Mouse (Mus musculus) G1E (cell line): ENCODE measurements around the gene Recql5.

Source experiments
- CTCF ChIP-seq: IDR thresholded peaks from 2 replicates; pipeline ENCODE4 v1.5.1; 2012; ENCODE audit warnings: low read depth, low read length, inconsistent platforms, mixed read lengths
- GATA1 ChIP-seq: IDR thresholded peaks from 2 replicates; pipeline ENCODE4 v1.6.1; 2012; ENCODE audit warnings: borderline replicate concordance, low read length, inconsistent platforms, mixed read lengths

DNA sequence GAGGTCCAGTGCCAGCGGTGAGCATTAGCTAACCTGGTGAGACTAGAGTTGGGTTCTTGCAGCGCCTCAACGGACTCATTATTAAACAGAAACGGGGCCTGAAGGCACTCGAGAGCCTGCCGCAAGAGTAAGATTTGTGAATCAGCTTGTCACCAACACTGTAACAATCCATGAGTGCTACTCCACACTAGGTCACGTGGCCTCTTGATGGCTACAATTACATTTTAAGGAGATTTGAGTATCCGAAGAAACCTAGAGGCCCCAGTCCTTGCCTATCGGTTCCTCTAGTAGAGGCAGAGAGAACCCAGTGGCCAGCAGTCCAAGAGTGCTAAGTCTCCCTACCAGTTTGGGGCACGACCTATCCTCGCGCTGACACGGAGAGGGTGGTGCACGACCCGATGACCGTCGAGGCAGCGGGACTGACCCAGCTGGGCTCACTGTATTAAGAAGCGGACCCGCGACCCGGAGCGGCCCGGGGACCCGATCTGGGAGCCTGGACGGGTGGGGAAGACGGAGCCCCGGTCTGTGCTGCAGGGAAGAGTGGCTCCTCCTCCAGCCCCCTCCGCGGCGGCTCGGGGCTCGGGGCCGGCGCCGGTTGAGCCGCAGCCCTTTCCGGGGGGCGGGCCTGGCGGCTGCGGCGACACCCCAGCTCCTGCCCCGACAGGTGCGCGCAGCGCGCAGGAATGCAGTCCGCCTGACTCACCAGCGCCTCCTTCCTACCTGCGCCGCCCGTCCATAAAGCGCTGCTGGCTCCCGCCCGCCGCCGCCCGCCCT is 41.2 kb upstream of the Recql5 start, which contains the start of gene Itgb4:
- no peak for TF ChIP-seq CTCF
- no peak for TF ChIP-seq GATA1
